Mouse (Mus musculus): ENCODE data around the gene Srpk3.

DNA sequence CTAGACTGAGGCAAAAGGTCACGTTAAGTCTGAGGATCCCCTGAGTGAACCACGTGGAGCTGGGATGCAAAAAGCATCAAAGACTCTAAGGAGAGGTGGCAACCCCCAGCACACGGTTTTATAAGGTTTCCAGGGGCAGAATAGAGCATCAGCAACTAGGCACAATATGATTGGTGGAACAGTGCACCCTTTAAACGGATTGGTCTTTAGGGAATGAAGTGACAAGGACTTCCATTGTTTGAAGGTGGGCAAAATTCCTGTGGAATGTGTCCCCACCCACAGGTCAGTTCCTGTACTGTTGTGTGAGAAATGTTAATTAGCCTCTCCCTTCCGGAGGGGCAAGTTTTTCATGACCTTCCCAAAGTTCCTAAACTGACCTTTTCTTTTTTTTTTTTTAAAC, 35.1 kb upstream of the Srpk3 start:
- TF ChIP-seq CTCF (IDR thresholded peaks at IDR 0.05; ENCODE audit: low read depth) (no peak), EP300 (IDR thresholded peaks at IDR 0.05; ENCODE audit: low read depth) (no peak)
